Mouse (Mus musculus): Measurements from ENCODE around the gene Hnf1b. TPM values are rescaled to one million over a fixed set of nuclear protein-coding genes. Genes with fewer than 3 reads are reported as not detected.

Hnf1b gene
- 0.12 TPM for polyA plus RNA-seq (2017; shearing (Covaris generic))

GRCm38 (mm10) chr11:83849529-83850335, at the start of gene Hnf1b:
Hnf1b (plus strand) TSS chr11:83850063.

GRCm38 (mm10) chr11:83941950-83942840, 92.3 kb downstream of the Hnf1b start, which contains the start of gene Ddx52:
Ddx52 (plus strand) TSS chr11:83942062.

Other genes starting within 250 kb of the Hnf1b start
- gene Rpl9-ps1, start 204.4 kb upstream of the Hnf1b start, polyA plus RNA-seq (2017; shearing (Covaris generic)) = 0.60 TPM
- 0.37 TPM for gene Ccl3, start 200.7 kb upstream of the Hnf1b start, polyA plus RNA-seq (2017; shearing (Covaris generic))
- 2.7 TPM for gene Ccl4, start 187.5 kb upstream of the Hnf1b start, polyA plus RNA-seq (2017; shearing (Covaris generic))
- gene Wfdc17, start 146.1 kb upstream of the Hnf1b start, polyA plus RNA-seq (2017; shearing (Covaris generic)) = not detected
- not detected for gene Wfdc18, start 141.0 kb upstream of the Hnf1b start, polyA plus RNA-seq (2017; shearing (Covaris generic))
- not detected for gene Wfdc21, start 103.1 kb upstream of the Hnf1b start, polyA plus RNA-seq (2017; shearing (Covaris generic))
- 41.2 TPM for gene Heatr6, start 96.4 kb upstream of the Hnf1b start, polyA plus RNA-seq (2017; shearing (Covaris generic))
- gene Ddx52, start 92.0 kb downstream of the Hnf1b start, polyA plus RNA-seq (2017; shearing (Covaris generic)) = 69.4 TPM
- gene Synrg, start 114.4 kb downstream of the Hnf1b start, polyA plus RNA-seq (2017; shearing (Covaris generic)) = 5.1 TPM
- 5.0 TPM for gene Dusp14, start 219.2 kb downstream of the Hnf1b start, polyA plus RNA-seq (2017; shearing (Covaris generic))

All from CD4-positive, CD25-positive, alpha-beta regulatory T cell, adult 9 weeks (primary cell).